Mouse (Mus musculus) gastrocnemius, postnatal 25 days (tissue): ENCODE measurements around the gene Scn8a. TPM values are rescaled to one million over a fixed set of nuclear protein-coding genes. Genes with fewer than 3 reads are reported as not detected.

Experiments used
- total RNA-seq, 2 experiments: library from RNA; stranded (reverse); gene quantifications; 1 replicate in 1 of 2; 2 replicates in 1 of 2; pipeline ENCODE4 v1.2.3; 2021

The Scn8a gene
- total RNA-seq, 2 experiments from 2014 or later = 0.13 to 0.32 TPM

Other genes starting within 250 kb of the Scn8a start
- 1 to 10 TPM; 2.5 to 3.0 TPM for gene Smagp, start 232.9 kb upstream of the Scn8a start, total RNA-seq
- under 1 TPM in 1 of 2 experiments, not detected in 1; 0.61 TPM for gene Bin2, start 200.3 kb upstream of the Scn8a start, total RNA-seq
- not detected for gene Cela1, start 181.9 kb upstream of the Scn8a start, total RNA-seq
- under 1 TPM; 0.08 to 0.13 TPM for gene Galnt6, start 140.5 kb upstream of the Scn8a start, total RNA-seq
- gene Slc4a8, start 108.1 kb upstream of the Scn8a start, total RNA-seq = 1 to 10 TPM; 1.6 to 1.7 TPM
- not detected for gene Gm47841, start 177.5 kb downstream of the Scn8a start, total RNA-seq
- 1 to 10 TPM in 1 of 2 experiments, under 1 TPM in 1; 0.59 to 1.1 TPM for gene Fignl2, start 208.7 kb downstream of the Scn8a start, total RNA-seq
- gene Ankrd33, start 245.9 kb downstream of the Scn8a start, total RNA-seq = not detected